Mouse (Mus musculus) bone marrow macrophage, adult 2 months (primary cell): ENCODE results near the gene Snap25.

Experiments used
- CTCF ChIP-seq: IDR thresholded peaks from 2 replicates; pipeline ENCODE4 v1.5.1; 2012; ENCODE audit warnings: low read depth, mild to moderate bottlenecking, low read length, moderate library complexity
- POLR2A ChIP-seq: IDR thresholded peaks from 2 replicates; pipeline ENCODE4 v1.6.1; 2012; ENCODE audit warnings: mild to moderate bottlenecking, low read depth, low read length, borderline replicate concordance

GRCm38 (mm10) chr2:136669665-136670064, 43.6 kb upstream of the Snap25 start:
- no peak for TF ChIP-seq CTCF
- TF ChIP-seq POLR2A, result no peak
